Mouse (Mus musculus) heart, postnatal 36 days (tissue): Measurements from ENCODE around the gene 4930507D05Rik. TPM values are rescaled to one million over a fixed set of nuclear protein-coding genes. Genes with fewer than 3 reads are reported as not detected.
A peak's percentile ranks its signal among the peaks of the same experiment; 100 is the strongest.
"Not testable (repeated sequence)": the region's sequence is repeated elsewhere in the genome, so short reads cannot be mapped to it uniquely, and the experiment has no call there.

Experiments used
- DNase-seq, 2 experiments: peaks; one replicate each; pipeline ENCODE4 v3.0.0; 2021 to 2022
- intact Hi-C: fragments of 180-260 bp; cut with DNase I; formaldehyde crosslinking; loops from one replicate; pipeline ENCODE4 v1.15.1; 2025
- total RNA-seq, 2 experiments: library from RNA; stranded (reverse); gene quantifications; 2 replicates each; pipeline ENCODE4 v1.2.3; 2021

4930507D05Rik gene
- total RNA-seq = under 1 TPM in 1 of 2 experiments, not detected in 1; 0.58 TPM

DNA sequence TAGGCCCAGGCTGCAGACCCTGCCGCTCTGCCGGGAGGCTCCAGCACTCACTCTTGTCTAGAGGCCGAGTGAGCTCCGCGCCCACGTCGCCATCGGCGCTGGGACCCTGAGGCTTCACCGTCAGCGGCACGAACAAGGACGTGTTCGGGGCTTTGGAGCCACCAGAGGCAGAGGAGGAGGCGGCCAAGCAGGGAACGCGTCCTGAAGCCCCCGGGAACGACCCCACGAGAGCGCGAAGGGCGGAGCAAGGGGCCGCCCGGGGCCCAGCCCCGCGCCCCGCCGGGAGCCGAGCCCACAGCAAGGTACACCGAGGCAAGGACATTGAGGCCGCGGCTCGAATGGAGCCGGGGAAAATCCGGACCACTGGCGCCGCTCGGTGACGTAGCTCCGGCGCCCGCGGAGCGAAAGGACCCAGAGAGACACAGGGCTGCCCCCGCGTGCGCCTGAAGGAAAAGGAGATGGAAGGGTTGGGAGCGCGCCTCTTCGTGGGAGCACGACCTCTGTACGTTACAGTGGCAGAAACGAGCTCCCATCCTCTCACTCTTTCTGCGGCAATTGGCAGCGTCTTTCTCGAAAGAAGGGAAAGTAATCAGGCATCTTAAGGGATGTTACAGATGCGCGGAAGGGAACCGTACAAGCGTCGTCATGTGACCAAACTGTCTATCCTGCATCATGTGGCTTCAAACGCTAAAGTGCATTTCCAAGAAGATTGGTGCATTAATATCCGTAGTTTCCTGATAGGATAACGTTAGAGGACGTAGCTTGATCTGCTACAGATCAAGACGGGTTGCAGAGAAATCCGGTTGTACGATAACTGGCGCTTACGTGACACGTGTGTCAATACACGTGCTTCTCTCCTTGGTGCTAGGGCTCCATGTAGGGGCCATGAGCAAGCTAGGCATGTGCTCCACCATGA, at the start of gene 4930507D05Rik, which contains the start of gene Supv3l1:
Gene 4930507D05Rik (plus strand): TSS at position 126 of the 916 bp plus-strand sequence.
Gene Supv3l1 (minus strand): TSS at position 375 of the 916 bp plus-strand sequence.
- intact Hi-C loops = loop anchor here (2.0 kb wide), 1 partner anchor 39 kb away; no protein-coding TSS in a partner anchor
- peak; percentile 97 for DNase-seq

DNA sequence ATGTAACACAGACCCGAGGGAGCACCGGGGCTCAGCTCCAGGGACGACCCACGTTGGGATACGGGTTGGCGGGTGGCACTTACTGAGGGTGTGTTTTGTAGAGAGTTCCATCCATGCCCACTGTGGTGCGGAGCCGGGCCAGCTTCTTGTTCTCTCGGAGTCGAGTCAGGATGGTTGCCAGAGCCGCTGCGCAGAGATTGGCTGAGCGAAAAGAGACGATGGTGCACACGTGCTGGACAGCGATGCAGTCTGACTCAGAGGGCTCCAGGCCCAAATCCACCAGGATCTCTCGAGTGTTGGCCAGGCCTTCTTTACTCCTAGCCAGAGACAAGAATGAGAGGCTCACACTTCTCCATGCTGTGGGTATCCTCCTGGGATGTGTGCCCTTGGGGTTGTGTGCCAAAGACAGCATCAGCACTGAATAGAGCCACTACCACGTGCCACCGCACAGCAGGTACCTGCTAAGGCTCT, 47.6 kb upstream of the 4930507D05Rik start:
- DNase-seq = peak; percentile 19 to 46
- intact Hi-C loops = no loop called here

DNA sequence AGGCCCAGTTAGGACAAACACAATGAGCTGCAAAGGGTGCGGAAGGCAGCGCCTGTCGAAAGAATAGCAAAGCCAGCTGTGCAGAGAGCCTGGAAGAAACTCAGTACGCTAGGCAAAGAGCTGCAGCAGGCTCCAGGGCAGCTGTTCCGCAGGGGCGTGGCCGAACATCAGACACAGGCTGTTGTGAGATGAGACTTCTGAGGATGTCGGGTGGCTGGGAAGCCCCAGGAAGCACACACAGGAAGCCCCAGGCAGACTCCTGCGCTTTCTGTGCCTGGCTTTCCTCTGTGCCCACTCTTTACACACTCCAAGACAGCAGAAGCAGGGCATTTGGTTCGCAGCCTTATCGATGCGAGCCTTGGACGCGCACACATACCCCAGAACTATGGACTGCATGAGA, 44.4 kb upstream of the 4930507D05Rik start:
- intact Hi-C loops = no loop called here
- DNase-seq = peak; percentile 19 to 41

DNA sequence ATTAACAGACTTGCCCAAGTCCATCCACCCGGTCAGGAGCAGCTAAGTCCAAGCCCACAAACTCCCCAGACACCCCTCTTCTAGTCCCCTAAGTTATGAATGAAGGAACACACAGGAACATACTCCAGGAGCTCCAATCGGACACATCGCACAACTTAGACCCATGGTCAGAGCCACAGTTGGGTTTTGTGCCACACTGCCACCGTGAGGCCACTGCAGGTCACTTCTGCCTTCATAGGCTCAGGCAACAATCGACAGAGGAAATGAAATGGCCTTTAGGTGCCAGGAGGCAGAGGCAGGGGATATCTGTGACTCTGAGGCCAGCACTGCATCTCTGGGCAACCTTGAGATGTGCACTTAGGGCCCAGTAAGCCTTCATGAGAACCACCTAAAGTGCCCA, 38.3 kb upstream of the 4930507D05Rik start:
- intact Hi-C loops = loop anchor here (1.0 kb wide), 1 partner anchor 136 kb away; no protein-coding TSS in a partner anchor
- peak; percentile 64 to 68 for DNase-seq

DNA sequence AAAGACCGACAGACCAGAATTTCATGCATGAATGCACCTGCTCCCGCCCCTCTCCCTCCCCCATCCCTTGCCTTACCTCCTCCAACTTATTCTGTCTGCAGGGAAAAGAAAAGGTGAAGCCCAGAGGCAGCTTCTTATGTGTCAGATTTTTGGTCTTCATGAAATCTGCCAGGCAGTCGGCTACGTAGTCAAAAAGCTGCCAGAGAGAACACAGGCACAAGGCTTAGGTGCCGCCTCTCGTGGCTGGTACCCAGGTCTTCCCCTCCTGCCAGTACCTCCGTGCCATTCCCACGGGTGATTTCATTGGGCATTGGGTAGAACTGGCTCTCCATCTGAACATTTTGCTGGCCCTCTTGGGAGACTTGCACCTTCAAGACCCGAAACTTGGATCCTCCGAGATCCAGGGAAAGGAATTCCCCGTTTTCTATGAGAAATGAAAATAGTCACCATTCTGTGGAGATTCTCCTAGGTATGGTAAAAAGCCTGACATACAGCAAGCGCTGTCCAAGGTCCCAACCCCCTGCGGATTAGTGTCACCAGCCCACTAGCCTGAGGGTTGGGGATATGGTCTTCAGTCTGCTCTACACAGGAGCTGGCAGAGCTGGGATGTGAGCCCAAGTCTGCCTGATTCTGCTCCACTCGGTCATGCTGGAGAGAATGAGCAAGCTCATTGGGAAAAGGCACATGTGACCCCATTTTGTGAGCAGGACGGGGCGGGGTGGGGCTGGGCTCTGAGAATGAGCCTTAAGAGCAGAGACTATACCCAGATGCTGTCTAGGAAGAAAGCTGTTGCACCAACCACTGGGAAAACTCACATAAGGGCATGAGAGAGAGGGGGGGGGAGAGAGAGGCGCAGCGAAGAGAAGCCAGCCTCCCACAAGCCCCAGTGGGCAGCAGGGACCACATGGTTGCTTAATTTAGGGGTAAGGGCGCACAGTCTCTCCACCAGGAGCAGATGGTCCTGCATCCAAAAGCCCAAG, 37.6 kb upstream of the 4930507D05Rik start:
- intact Hi-C loops = loop anchor here (1.0 kb wide), 1 partner anchor 136 kb away; no protein-coding TSS in a partner anchor
- DNase-seq = no peak

DNA sequence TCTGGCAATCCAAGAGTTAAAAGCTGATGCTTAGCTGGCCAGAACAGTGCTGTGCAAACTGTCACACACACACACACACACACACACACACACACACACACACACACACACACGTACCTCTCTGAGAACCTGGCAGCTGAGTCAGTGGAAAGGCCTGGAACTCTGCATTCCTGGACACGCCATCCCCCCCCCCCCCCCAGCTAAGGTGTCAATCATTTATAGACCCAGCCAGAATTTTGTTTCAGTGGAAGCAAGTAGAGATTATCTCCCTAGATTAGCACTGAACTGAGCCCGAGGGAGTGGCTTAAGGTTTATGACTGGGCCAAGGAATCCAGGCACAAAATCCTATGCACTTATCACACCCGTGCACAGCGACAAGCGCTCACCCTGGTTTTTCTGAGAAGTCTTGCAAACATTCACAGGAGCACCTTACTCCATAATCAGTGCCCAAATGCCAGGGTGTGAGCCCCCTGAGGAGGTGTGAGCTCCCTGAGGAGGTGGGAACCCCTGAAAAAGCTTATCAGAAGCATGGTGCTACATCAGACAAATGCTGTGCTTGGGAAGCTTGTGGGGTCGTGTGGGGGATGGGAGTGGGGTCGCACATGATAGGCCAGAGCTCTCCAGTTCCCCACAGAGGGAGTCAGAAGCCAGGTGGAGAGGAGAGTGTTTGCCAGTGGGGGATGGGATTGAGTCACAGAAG, 36.2 kb upstream of the 4930507D05Rik start:
- no peak for DNase-seq
- intact Hi-C loops = no loop called here

DNA sequence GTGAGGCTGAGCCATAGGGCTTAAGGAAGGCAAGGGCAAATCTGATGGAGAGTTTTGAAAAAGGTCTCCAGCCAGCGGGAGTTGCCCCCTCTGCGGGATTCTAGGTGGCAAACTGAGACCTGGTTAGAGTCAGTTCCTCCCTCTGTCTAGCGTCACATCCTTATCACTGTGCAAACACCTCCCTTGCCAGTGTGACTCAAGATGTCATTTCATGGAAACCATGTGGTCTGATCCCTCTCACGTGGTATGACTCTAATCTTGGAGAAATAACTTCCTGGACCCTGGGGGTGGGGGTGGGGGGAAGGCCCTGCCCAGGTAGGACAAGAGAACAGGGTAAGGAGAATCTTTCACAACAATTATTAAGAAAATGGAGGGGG, 35.7 kb upstream of the 4930507D05Rik start:
- no peak for DNase-seq
- intact Hi-C loops = no loop called here

DNA sequence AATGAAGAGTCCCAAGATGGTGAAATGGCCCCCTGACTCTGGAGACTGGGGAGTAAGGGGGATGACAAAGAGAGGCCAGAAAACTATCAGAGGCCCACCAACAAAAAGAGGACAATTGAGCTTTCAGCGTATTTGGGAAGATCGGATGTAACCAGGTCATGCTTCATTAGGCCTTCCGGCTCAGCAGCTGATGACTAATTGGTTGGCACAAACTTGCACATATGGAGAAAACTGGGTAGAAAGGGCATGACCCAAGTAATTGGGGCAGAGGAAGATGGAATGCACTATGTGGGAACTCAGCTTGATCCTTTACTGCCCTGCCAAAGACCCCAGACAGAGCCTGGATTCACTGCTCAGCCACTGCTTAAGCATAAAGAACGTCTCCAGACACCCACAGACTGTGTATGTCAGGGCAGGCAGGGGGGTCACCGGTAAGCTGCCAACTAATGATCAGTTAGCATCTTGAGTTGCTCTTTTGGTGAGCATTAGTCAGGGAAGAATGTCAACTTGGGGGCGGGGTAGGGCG, 30.4 kb upstream of the 4930507D05Rik start:
- no peak for DNase-seq
- intact Hi-C loops = no loop called here

DNA sequence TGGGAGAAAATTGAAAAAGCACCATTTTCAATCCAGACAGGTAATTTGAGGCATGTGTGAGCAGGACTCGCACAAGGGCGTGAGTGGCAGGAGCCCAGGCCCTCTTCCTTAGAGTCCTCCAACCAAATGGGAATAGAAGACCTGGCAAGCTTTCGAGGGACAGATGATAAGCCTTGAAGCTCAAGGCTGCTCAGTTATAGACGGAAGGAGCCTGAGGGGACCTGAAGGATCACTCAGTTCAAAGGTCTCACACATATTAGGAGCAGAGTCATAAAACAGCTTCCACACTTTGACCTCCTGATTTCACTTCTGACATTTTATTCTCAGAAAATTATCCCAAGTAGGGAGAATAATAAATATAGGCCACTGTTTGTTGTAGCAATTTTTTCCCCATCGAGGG, 29.9 kb upstream of the 4930507D05Rik start:
- no peak for DNase-seq
- intact Hi-C loops = no loop called here

DNA sequence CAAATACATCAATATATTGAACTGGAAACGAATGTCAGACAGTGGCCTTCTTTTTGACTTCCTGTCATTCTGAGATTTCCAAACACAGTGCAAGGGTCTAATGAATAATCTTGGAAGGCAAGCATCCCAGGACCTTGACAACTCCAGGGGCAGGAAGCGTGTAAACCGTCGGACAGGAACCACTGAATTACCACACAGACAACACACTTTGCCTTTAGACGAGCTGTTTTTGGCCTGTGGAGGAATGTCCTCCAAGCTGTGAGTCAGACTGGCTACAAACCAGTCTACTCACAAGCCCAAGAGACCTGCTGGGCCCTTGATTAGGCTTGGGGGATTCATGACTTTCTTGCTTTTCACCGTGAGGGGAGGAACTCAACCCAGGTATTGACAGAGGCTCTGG, 28.9 kb upstream of the 4930507D05Rik start:
- no peak for DNase-seq
- intact Hi-C loops = no loop called here

DNA sequence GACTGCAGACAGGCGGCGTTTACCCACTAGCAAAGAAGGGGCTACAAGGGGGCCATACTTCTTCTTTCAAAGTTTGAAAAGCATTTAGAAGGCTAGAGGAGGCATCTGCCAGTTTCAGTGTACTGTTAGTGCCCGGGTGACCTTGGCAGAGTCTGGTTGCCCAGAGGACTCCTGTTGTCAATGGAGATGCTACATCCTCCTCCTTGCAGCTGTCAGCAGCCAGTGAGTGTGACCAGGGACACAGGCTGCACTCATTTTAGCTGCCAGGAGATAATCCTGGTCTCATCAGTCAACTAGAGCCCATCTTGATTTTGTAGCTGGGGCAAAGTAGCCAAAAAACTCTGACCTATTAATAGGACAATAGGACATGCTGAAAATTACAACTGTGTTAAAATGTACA, 28.2 kb upstream of the 4930507D05Rik start:
- intact Hi-C loops = no loop called here
- DNase-seq = no peak

DNA sequence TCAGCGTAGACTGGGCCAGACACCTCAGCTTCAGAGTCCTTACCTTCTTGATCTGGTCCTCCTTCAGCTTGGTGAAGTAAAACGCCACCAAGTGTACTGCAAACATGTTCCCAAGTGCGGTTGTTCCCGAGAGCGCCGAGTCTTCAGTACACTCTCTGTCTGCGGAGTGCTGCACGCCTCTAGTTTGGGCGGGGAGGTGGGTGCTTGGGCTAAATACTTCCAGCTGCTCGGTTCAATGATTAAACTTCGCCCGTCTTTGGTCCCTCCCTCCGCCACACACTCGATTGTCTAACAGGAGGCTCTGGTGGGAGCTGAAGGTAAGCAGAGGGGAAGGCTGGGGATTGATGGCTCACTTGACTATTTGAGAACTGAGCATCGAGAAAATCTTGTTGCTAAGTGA, 27.0 kb upstream of the 4930507D05Rik start, which contains the start of gene Hkdc1:
Gene Hkdc1 (minus strand): TSS at position 237 of the 400 bp plus-strand sequence.
- intact Hi-C loops = no loop called here
- DNase-seq = no peak

DNA sequence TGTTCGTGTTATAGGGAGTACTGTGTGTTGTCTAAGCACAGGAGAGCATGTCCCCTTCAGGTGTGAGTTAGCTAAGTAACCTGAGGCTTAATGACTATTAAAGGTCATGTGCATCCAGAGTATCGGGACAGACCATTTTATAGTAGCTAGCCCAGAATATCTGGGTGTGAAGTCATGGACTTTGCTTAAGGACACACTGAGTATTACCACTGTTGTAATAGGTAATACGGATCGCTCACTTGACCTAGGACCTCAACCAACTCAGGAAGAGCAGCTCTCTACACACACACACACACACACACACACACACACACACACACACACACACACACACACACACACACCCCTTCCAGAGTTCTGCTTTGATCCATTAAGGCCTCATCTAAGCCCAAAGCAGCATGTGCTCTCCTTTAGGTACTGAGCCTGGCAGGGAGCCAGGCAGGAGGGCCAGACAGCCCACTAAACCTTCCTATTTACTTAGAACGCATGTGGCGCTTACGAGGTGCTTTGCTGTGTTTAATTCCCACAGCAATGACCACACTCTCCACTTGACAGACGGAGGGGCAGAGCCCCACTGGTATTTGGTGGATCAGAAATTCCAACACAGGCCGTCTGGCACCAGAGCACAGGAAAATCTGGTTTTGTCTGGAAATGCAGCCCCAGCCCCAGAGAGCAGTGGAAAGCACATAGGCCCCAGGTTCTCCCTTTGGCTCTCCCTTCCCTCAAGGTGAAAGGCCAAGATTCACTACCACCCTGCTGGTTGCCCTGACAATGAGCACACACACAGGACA, 24.0 kb upstream of the 4930507D05Rik start:
- DNase-seq = no peak
- intact Hi-C loops = no loop called here

DNA sequence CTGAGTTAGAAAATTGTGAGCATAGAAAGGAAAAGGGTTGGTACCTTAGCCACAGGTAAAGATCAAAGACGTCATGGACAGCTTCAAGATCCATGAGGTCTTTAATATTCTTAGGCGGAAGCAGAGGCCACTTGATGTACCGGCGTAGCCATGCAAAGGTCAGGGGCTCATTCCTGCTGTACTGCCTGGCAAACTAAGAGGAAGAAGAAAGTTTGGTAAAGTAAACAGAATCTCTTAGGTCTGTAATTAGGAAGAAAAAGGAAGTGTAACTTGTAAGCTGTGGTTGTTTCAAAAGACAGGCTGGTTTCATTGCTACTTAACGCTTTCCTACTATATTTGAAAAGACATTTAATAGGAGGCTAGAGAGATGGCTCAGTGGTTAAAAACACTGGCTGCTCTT, 18.9 kb upstream of the 4930507D05Rik start:
- intact Hi-C loops = no loop called here
- DNase-seq = no peak

DNA sequence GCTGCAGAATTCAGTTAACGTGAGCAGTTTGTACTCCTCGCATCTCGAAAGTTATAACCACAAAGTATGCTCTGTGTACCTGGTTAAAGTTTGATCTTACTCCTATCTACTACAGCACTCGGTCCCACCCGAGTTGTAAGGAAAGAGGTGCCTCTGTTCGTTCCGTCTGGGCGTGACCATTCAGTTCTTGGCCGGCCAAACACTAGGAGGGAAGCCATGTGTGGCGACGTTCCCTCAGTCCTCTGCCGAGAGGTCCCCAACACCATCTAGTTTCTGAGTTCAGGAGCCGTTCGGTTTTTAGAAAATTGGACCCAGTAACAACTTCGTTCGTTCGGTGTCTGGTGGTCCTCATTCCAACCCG, 971 bp downstream of the 4930507D05Rik start:
- intact Hi-C loops = no loop called here
- DNase-seq = no peak

DNA sequence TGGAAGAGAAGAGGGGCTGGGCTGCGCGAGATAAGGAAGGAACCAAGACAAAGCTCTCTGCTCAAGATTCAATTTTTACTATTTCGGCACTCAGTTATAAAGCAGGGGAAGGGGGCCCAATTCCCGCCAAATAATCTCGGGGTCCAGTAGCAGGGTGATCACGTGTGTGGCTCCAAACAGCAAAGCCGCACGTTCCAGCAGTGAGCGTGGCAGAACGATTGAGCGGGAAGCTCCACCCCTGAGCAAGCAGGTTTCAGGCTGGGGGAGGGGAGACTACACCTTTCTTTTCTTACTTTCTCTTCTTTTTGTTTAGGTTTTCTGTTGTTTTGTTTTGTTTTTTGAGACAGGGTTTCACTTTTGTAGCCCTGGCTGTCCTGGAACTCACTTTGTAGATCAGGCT, 2.7 kb downstream of the 4930507D05Rik start:
- DNase-seq, intact Hi-C loops: not testable (repeated sequence)

DNA sequence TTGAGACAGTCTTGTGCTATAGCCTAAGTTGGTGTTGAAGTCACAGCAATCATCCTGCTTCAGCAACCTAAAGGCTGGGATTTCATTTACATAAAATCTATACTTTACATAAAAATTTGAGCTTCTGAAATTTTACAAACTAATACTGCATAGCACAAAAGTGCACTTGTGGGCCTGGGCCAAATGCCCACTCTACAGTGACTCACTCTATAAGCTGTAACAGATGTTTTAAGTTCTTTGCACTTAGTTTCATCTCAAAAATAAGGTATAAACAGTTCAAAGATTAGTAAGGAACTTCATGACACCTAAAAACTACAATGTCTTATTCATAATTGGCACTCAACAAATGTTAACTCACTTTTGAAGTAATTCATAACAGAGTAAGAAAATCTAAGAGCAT, 12.0 kb downstream of the 4930507D05Rik start:
- intact Hi-C loops = no loop called here
- no peak for DNase-seq

DNA sequence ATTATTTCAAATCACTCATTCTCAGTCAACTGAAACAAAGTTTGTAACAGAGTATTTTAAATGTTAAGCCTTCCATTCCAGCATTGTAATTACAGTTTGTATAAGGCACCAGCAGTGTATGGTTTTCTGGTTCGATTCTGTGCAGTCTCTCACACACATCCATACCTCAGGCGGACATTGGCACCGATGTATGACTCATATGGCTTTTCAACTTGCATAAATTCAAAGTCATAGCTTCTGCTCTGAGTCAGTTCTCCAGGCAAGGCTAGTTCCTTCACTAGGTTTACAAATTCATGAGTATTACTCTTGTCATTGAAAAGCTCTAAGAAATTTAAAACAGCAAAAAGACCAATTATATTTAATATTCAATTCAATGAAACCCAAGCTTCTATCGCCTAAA, 20.4 kb downstream of the 4930507D05Rik start:
- intact Hi-C loops = no loop called here
- no peak for DNase-seq

DNA sequence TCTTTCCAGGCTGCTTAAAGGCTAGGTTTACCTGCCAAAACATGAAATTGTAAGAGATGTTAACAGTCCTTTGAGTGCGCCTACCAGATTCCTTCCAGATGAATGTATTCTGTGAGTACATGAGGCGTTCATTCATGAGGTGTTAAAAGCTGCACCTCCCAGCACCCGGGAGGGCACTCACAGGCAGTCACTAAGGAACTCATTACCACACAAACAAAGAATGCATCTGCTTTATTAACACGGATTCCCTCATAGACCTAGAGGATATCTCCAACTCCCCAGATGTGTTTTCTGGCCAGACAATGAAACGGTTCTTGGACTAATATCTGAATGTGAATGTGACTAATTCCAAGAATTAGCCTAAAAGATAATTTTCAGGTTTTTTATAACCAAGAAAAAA, 21.8 kb downstream of the 4930507D05Rik start:
- intact Hi-C loops = no loop called here
- DNase-seq = no peak
